Mouse (Mus musculus) lung, adult 10 weeks (tissue): ENCODE results near the gene Sctr. TPM values are rescaled to one million over a fixed set of nuclear protein-coding genes. Genes with fewer than 3 reads are reported as not detected.

Experiments used
- polyA plus RNA-seq: library from polyadenylated mRNA; stranded (reverse); fragments of 350-450 nt; fragmentation: Illumina TruSeq; extraction: RNeasy Lipid Tissue Mini Kit (QIAGEN cat#74804); gene quantifications from one replicate; pipeline ENCODE4 v1.2.3, GENCODE M21; 2014; ENCODE audit warnings: low read depth, low replicate concordance; ENCODE audit not compliant: insufficient read depth

Gene Sctr
- 0.14 TPM for polyA plus RNA-seq

GRCm38 (mm10) chr1:120006844-120007790 lies at the start of gene Sctr:
Sctr (plus strand) TSS chr1:120006894.

GRCm38 (mm10) chr1:119996798-119997581 lies 9.7 kb upstream of the Sctr start, which contains the start of gene Cfap221:
Cfap221 (minus strand) TSS chr1:119997234.

GRCm38 (mm10) chr1:120073519-120074306 lies 67.0 kb downstream of the Sctr start, which contains the start of gene Tmem37:
Tmem37 (minus strand) TSS chr1:120074074.

Other genes starting within 250 kb of the Sctr start
- gene Ptpn4, start 169.3 kb upstream of the Sctr start, polyA plus RNA-seq: 3.1 TPM
- 3.7 TPM for gene Tmem177, start 93.7 kb upstream of the Sctr start, polyA plus RNA-seq
- 1.2 TPM for gene Cfap221, start 9.7 kb upstream of the Sctr start, polyA plus RNA-seq
- 36.4 TPM for gene Tmem37, start 67.2 kb downstream of the Sctr start, polyA plus RNA-seq
- gene Dbi, start 114.2 kb downstream of the Sctr start, polyA plus RNA-seq: 599 TPM
- 10.1 TPM for gene 3110009E18Rik, start 114.3 kb downstream of the Sctr start, polyA plus RNA-seq